Mouse (Mus musculus) layer of hippocampus, adult 2 months (tissue): ENCODE results near the gene Ccer1. TPM values are rescaled to one million over a fixed set of nuclear protein-coding genes. Genes with fewer than 3 reads are reported as not detected.
"Not testable (repeated sequence)": the region's sequence is repeated elsewhere in the genome, so short reads cannot be mapped to it uniquely, and the experiment has no call there.

Source experiments
- DNase-seq, 2 experiments: peaks; one replicate each; pipeline ENCODE4 v3.0.0; 2022; ENCODE audit warnings: low spot score in 2 of 2
- H3K27ac ChIP-seq: fragments of 200-600 bp; 2 replicates; pipeline ENCODE4 v1.8.1; 2022
- H3K4me3 ChIP-seq: fragments of 200-600 bp; 2 replicates; pipeline ENCODE4 v1.8.1; 2022; ENCODE audit warnings: mild to moderate bottlenecking
- CTCF ChIP-seq: fragments of 200-600 bp; conservative IDR thresholded peaks from 2 replicates; pipeline ENCODE4 v1.8.1; 2022; ENCODE audit warnings: antibody characterized with exemption, mild to moderate bottlenecking, moderate library complexity
- total RNA-seq, 2 experiments: library from RNA; stranded (reverse); gene quantifications; 2 replicates each; pipeline ENCODE4 v1.2.3; 2021

The Ccer1 gene
- total RNA-seq, 2 experiments from 2014 or later: not detected

GRCm38 (mm10) chr10:97714584-97714983, 21.7 kb downstream of the Ccer1 start:
- no peak for DNase-seq
- Histone ChIP-seq H3K27ac (peak overlapping the region; percentile 1; the same call in 1 of the 2 replicates), H3K4me3 (no peak overlapping the region)
- no peak for TF ChIP-seq CTCF

DNA sequence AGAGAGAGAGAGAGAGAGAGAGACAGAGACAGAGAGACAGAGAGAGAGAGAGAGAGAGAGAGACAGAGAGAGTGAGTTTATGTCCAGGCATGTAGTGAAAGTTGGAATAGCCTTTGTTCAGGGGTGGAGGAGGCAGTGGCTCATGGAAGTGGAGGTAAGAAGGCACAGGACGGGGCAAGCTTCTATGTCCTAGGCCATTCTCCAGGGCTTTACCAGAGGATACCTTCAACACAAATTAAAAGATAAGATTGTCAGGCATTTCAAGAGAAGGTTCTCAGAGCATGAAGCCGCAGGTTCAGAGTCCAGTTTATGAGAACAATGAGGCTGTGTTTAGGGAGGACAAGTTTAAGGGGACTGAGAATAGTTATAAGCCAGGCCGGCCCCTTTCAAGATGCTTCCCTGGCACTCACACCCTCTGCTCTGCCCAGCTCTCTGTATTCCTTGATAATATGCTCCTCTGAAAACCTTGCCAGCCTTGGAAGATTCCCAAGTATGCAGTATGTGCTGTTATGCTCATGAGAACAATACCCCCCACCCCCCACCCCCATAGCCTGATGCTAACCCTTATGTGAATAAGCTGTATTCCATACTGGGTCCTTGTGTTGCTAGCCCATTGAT, 22.5 kb downstream of the Ccer1 start:
- no peak overlapping the region for H3K4me3 ChIP-seq
- TF ChIP-seq CTCF: no peak
- H3K27ac ChIP-seq: peak overlapping the region; percentile 71
- DNase-seq: peak in 1 of 2 experiments; percentile 50

DNA sequence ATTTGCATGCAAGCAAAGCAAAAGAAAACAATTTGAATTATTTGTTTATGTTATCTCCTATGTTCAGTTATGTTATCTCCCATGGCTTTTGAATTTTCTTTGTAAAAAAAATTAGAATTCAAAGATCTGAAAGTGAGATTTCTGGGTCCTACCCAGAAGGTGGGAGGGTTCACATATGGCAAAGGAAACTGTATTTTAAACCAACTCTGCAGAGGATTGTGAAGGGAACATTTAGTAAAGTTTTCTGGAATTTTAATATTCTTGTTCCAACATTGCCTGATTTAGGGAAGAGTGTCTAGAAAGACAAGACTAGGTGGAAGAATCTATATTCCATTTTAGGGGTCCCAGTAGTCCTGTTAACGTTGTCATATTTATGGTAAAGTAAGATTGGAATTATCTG, 24.4 kb downstream of the Ccer1 start:
- no peak for TF ChIP-seq CTCF
- no peak overlapping the region for H3K4me3 ChIP-seq
- peak in 1 of 2 experiments; percentile 32 for DNase-seq
- H3K27ac ChIP-seq: peak overlapping the region; percentile 69; the same call in 1 of the 2 replicates

GRCm38 (mm10) chr10:97718021-97718420, 25.2 kb downstream of the Ccer1 start:
- TF ChIP-seq CTCF: no peak
- peak in 1 of 2 experiments; percentile 57 for DNase-seq
- Histone ChIP-seq H3K4me3 (no peak overlapping the region), H3K27ac (peak overlapping the region; percentile 73)

GRCm38 (mm10) chr10:97720625-97721024, 27.8 kb downstream of the Ccer1 start:
- H3K4me3 ChIP-seq: no peak overlapping the region
- peak overlapping the region; percentile 73 for H3K27ac ChIP-seq
- no peak for DNase-seq
- TF ChIP-seq CTCF: no peak

GRCm38 (mm10) chr10:97722709-97723108, 29.9 kb downstream of the Ccer1 start:
- TF ChIP-seq CTCF: no peak
- Histone ChIP-seq H3K4me3 (no peak overlapping the region), H3K27ac (no peak overlapping the region)
- no peak for DNase-seq

GRCm38 (mm10) chr10:97725929-97726328, 33.1 kb downstream of the Ccer1 start:
- DNase-seq: no peak
- TF ChIP-seq CTCF: no peak
- Histone ChIP-seq H3K4me3 (no peak overlapping the region), H3K27ac (no peak overlapping the region)

DNA sequence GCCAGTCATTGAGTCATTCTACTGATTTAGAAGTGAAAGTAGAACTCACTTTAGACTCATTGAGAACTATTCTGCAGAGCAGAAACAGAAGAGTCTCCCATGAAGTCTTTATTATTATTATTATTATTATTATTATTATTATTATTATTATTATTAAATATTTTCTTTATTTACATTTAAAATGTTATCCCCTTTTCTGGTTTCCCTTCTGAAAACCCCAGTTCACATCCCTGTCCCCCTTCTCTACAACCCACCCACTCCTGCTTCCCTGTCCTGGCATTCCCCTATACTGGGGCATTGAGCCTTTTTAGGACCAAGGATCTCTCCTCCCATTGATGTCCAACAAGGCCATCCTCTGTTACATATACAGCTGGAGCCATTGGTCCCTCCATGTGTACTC, 33.8 kb downstream of the Ccer1 start, which contains the start of gene C030005K15Rik:
C030005K15Rik (minus strand) TSS at position 101 of the 400 bp plus-strand sequence.
- not testable (repeated sequence) for H3K4me3 ChIP-seq, H3K27ac ChIP-seq, DNase-seq

Other genes with a start within 250 kb of the Ccer1 start
- 10 to 100 TPM; 41.6 to 46.4 TPM for gene Dcn, start 213.4 kb upstream of the Ccer1 start, total RNA-seq
- 1 to 10 TPM; 2.6 to 4.3 TPM for gene Lum, start 127.9 kb upstream of the Ccer1 start, total RNA-seq
- under 1 TPM in 1 of 2 experiments, not detected in 1; 0.29 TPM for gene Kera, start 86.2 kb upstream of the Ccer1 start, total RNA-seq
- not detected for gene Epyc, start 49.0 kb upstream of the Ccer1 start, total RNA-seq
- under 1 TPM; 0.51 to 0.61 TPM for gene C030005K15Rik, start 33.7 kb downstream of the Ccer1 start, total RNA-seq